Mouse (Mus musculus) bone marrow macrophage, adult 2 months (primary cell): ENCODE measurements at regions not wholly inside any gene's neighbourhood (a gene's known extent, or its start where the extent isn't known, plus 50 kb on each side); places are given as distances from the start of the nearest gene placed in this dataset.

ENCODE experiments used
- H3K27ac ChIP-seq: 2 replicates; pipeline ENCODE4 v1.5.1; 2012; ENCODE audit warnings: low read depth, low read length; ENCODE audit not compliant: insufficient read depth
- H3K4me1 ChIP-seq: 2 replicates; pipeline ENCODE4 v1.6.1; 2012; ENCODE audit warnings: low read length; ENCODE audit not compliant: control insufficient read depth, insufficient read depth
- H3K4me3 ChIP-seq: 2 replicates; pipeline ENCODE4 v1.5.1; 2012; ENCODE audit warnings: mild to moderate bottlenecking, low read length, moderate library complexity; ENCODE audit not compliant: insufficient read depth
- CTCF ChIP-seq: IDR thresholded peaks from 2 replicates; pipeline ENCODE4 v1.5.1; 2012; ENCODE audit warnings: low read depth, mild to moderate bottlenecking, low read length, moderate library complexity
- POLR2A ChIP-seq: IDR thresholded peaks from 2 replicates; pipeline ENCODE4 v1.6.1; 2012; ENCODE audit warnings: mild to moderate bottlenecking, low read depth, low read length, borderline replicate concordance

DNA sequence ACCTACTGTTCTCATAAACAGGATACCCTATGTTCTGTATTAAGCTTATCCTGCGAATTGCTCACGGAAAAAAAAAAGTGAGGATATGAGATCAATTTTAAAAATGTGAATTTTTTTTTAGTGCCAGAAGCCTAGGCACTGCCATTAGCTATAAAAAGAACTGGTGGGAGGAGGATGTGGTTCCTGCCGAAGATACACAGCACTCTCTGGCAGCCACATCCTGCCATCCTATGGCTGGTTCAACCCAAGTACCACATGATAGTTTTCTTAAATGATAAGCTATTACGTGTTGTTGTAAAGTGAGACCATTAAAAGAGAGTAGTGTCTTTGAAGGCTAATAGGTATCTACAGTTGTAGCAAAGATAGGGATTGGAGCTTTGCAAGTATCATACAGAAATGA, 58.2 kb upstream of the Ppp3ca start:
- no peak overlapping the region for H3K27ac ChIP-seq
- H3K4me1 ChIP-seq = peaks cover 6% of the 10 kb centered on the region
- H3K4me3 ChIP-seq = no peak overlapping the region
- TF ChIP-seq POLR2A (no peak), CTCF (no peak)

- TF ChIP-seq CTCF = no peak
- TF ChIP-seq POLR2A = no peak
- no peak overlapping the region for H3K4me3 ChIP-seq
- H3K4me1 ChIP-seq = peaks cover 6% of the 10 kb centered on the region
- H3K27ac ChIP-seq = no peak overlapping the region
Observed at GRCm38 (mm10) chr3:136610556-136610924, 59.4 kb upstream of the Ppp3ca start.

- no peak overlapping the region for H3K27ac ChIP-seq
- no peak overlapping the region for H3K4me3 ChIP-seq
- no peak for TF ChIP-seq POLR2A
- no peak for TF ChIP-seq CTCF
- H3K4me1 ChIP-seq = peaks cover 6% of the 10 kb centered on the region
Observed at GRCm38 (mm10) chr3:136609855-136610555, 59.9 kb upstream of the Ppp3ca start.

- TF ChIP-seq CTCF (no peak), POLR2A (no peak)
- Histone ChIP-seq H3K4me3 (no peak overlapping the region), H3K27ac (no peak overlapping the region), H3K4me1 (no peaks in the 10 kb centered on the region)
Observed at GRCm38 (mm10) chr3:136601706-136602105, 68.2 kb upstream of the Ppp3ca start.

DNA sequence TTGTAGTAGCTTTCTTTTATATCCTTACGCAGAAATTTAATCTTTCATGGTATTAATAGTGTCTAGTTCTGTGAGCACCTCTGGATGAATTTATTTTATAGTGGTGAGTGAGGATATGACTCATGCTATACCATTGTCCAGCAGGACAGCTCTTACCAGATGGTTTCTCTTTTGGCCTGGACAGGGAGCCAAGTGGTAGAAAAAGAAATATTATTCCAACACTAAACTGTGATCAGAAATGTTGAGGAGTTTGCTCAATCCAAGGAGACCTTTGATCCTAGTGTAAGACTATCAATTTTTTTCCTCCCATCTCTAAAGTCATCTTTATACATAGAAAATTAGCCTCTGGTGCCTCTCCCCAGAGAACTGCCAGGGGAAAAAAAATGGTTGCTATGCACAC, 86.0 kb upstream of the Ppp3ca start:
- Histone ChIP-seq H3K4me1 (no peaks in the 10 kb centered on the region), H3K27ac (no peak overlapping the region), H3K4me3 (no peak overlapping the region)
- TF ChIP-seq POLR2A = no peak
- TF ChIP-seq CTCF = no peak

GRCm38 (mm10) chr3:136578016-136578415, 91.9 kb upstream of the Ppp3ca start:
- TF ChIP-seq POLR2A (no peak), CTCF (no peak)
- Histone ChIP-seq H3K4me1 (no peaks in the 10 kb centered on the region), H3K27ac (no peak overlapping the region)

DNA sequence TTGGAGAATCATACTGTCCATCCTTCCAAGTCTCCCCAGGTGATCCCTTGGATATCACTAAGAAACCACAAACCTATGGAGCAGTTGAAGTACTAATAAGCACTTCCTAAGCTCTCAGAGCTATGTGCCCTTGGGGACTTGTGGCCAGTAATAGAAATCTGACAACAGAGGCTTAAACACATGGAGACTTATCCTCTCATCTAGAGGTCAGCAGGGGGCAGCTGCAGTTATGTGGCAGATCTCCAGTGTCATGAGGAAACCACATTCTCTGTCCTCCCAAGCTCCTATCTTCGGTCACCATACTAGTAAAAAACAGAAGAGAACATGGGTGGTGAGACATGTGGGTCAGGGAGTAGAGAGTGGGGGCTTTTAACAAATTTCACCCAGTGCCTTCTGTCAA, 99.4 kb upstream of the Ppp3ca start:
- Histone ChIP-seq H3K4me1 (no peaks in the 10 kb centered on the region), H3K27ac (no peak overlapping the region)
- TF ChIP-seq CTCF = no peak
- TF ChIP-seq POLR2A = no peak

More at GRCm38 (mm10) chr3:136578016-136578415, 91.9 kb upstream of the Ppp3ca start:
- H3K4me3 ChIP-seq = no peak overlapping the region

DNA sequence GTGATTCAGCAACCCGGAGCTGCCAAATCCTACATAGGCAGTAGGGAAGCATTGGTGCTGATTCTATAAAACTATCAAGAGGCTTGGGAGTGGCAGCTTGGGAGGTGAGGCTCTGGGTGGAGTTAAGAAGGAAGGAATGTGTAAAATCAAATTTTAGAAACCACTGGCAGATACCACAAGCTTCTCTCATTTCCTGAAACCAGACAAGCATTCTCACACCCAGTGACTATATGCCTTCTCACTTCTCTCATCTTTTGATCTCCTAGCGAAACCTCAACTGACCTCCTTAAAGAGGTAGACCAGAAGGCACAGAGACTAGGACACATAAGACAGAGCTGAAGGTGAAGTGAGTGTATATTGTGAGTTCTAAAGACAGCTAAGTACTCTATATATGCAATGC, 113.4 kb upstream of the Ppp3ca start:
- H3K27ac ChIP-seq = no peak overlapping the region
- no peak overlapping the region for H3K4me3 ChIP-seq
- no peaks in the 10 kb centered on the region for H3K4me1 ChIP-seq
- TF ChIP-seq POLR2A = no peak
- no peak for TF ChIP-seq CTCF

More for the DNA sequence above, 99.4 kb upstream of the Ppp3ca start:
- H3K4me3 ChIP-seq = no peak overlapping the region

GRCm38 (mm10) chr3:136549471-136549870, 120.5 kb upstream of the Ppp3ca start:
- TF ChIP-seq POLR2A (no peak), CTCF (no peak)
- Histone ChIP-seq H3K27ac (no peak overlapping the region), H3K4me1 (no peaks in the 10 kb centered on the region), H3K4me3 (no peak overlapping the region)

DNA sequence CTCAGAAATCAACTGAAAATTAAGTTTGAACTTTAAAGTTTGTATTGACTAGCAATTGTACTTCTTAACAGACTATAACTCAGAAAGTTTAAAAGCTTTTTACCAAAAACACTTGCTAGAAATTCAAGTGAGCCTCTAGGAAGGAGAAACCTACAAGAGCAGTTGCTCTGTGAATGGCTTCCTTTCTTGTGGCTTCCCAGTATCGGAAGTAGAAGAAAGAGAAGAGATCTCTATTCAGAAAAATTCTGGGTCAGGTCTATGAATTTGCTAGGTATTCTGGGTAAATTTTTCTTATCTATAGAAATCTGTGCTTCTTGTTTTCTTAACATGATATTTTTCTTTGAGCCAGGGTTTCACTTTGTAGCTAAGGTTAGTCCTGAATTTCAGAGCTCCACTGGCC, 138.3 kb upstream of the Ppp3ca start:
- TF ChIP-seq CTCF = no peak
- no peak for TF ChIP-seq POLR2A
- no peak overlapping the region for H3K4me3 ChIP-seq
- no peak overlapping the region for H3K27ac ChIP-seq
- H3K4me1 ChIP-seq = no peaks in the 10 kb centered on the region
